Mouse (Mus musculus): ENCODE measurements around the gene Dner. TPM values are rescaled to one million over a fixed set of nuclear protein-coding genes. Genes with fewer than 3 reads are reported as not detected.

Dner gene
- polyA plus RNA-seq, 1 experiment from 2014 or later, result 28.5 TPM

- no peak overlapping the region for H3K4me2 ChIP-seq (ENCODE audit: low read depth, low read length, severe bottlenecking)
- DNase-seq (ENCODE audit: low spot score) (no peak), ATAC-seq (replicated peaks; ENCODE audit: low FRiP score) (no peak)
- H3K9ac ChIP-seq (ENCODE audit: low read length), result no peak overlapping the region
- no peak overlapping the region for H3K4me3 ChIP-seq (ENCODE audit: low read depth, low read length)
- WGBS, result 53% methylated on average over 12 of the region's 12 CpGs
- no peak overlapping the region for H3K27ac ChIP-seq (ENCODE audit: low read depth, low read length)
- H3K27me3 ChIP-seq (ENCODE audit: control insufficient read depth, insufficient read depth, low read length), result no peaks in the 10 kb centered on the region
- H3K9me3 ChIP-seq (ENCODE audit: control insufficient read depth, low read length), result no peaks in the 10 kb centered on the region
- H3K4me1 ChIP-seq (replicated peaks; ENCODE audit: control insufficient read depth, insufficient read depth, low read length), result no peaks in the 10 kb centered on the region
- H3K36me3 ChIP-seq (ENCODE audit: control insufficient read depth, insufficient read depth, low read length), result no peaks in the 10 kb centered on the region
Measured at GRCm38 (mm10) chr1:84404880-84405279, 291.1 kb downstream of the Dner start.

- Histone ChIP-seq H3K9ac (ENCODE audit: low read length) (no peak overlapping the region), H3K4me3 (ENCODE audit: low read depth, low read length) (no peak overlapping the region), H3K27ac (ENCODE audit: low read depth, low read length) (no peak overlapping the region), H3K4me1 (replicated peaks; ENCODE audit: control insufficient read depth, insufficient read depth, low read length) (no peaks in the 10 kb centered on the region), H3K9me3 (ENCODE audit: control insufficient read depth, low read length) (no peaks in the 10 kb centered on the region), H3K36me3 (ENCODE audit: control insufficient read depth, insufficient read depth, low read length) (no peaks in the 10 kb centered on the region), H3K27me3 (ENCODE audit: control insufficient read depth, insufficient read depth, low read length) (no peaks in the 10 kb centered on the region), H3K4me2 (ENCODE audit: low read depth, low read length, severe bottlenecking) (no peak overlapping the region)
- DNase-seq (ENCODE audit: low spot score) (no peak), ATAC-seq (replicated peaks; ENCODE audit: low FRiP score) (no peak)
- 94% methylated on average over 1 of the region's 1 CpGs for WGBS
Measured at GRCm38 (mm10) chr1:84402154-84402553, 293.9 kb downstream of the Dner start.

GRCm38 (mm10) chr1:84399671-84400070 lies 296.4 kb downstream of the Dner start:
- H3K4me3 ChIP-seq (ENCODE audit: low read depth, low read length), result no peak overlapping the region
- no peaks in the 10 kb centered on the region for H3K4me1 ChIP-seq (replicated peaks; ENCODE audit: control insufficient read depth, insufficient read depth, low read length)
- H3K27me3 ChIP-seq (ENCODE audit: control insufficient read depth, insufficient read depth, low read length), result no peaks in the 10 kb centered on the region
- ATAC-seq (replicated peaks; ENCODE audit: low FRiP score) (no peak), DNase-seq (ENCODE audit: low spot score) (no peak)
- no peaks in the 10 kb centered on the region for H3K36me3 ChIP-seq (ENCODE audit: control insufficient read depth, insufficient read depth, low read length)
- H3K9ac ChIP-seq (ENCODE audit: low read length), result no peak overlapping the region
- no peak overlapping the region for H3K27ac ChIP-seq (ENCODE audit: low read depth, low read length)
- no peak overlapping the region for H3K4me2 ChIP-seq (ENCODE audit: low read depth, low read length, severe bottlenecking)
- H3K9me3 ChIP-seq (ENCODE audit: control insufficient read depth, low read length), result no peaks in the 10 kb centered on the region
- WGBS, result 91% methylated on average over 3 of the region's 3 CpGs

- Histone ChIP-seq H3K9me3 (ENCODE audit: control insufficient read depth, low read length) (no peaks in the 10 kb centered on the region), H3K27ac (ENCODE audit: low read depth, low read length) (no peak overlapping the region), H3K4me2 (ENCODE audit: low read depth, low read length, severe bottlenecking) (no peak overlapping the region), H3K9ac (ENCODE audit: low read length) (no peak overlapping the region), H3K36me3 (ENCODE audit: control insufficient read depth, insufficient read depth, low read length) (no peaks in the 10 kb centered on the region), H3K27me3 (ENCODE audit: control insufficient read depth, insufficient read depth, low read length) (no peaks in the 10 kb centered on the region), H3K4me3 (ENCODE audit: low read depth, low read length) (no peak overlapping the region), H3K4me1 (replicated peaks; ENCODE audit: control insufficient read depth, insufficient read depth, low read length) (no peaks in the 10 kb centered on the region)
- ATAC-seq (replicated peaks; ENCODE audit: low FRiP score) (no peak), DNase-seq (ENCODE audit: low spot score) (no peak)
- WGBS, result 94% methylated on average over 4 of the region's 4 CpGs
Measured at GRCm38 (mm10) chr1:84399118-84399517, 296.9 kb downstream of the Dner start.

- ATAC-seq (replicated peaks; ENCODE audit: low FRiP score), result no peak
Measured at GRCm38 (mm10) chr1:84396787-84397186, 299.2 kb downstream of the Dner start.

GRCm38 (mm10) chr1:84395928-84396327 lies 300.1 kb downstream of the Dner start:
- H3K4me3 ChIP-seq (ENCODE audit: low read depth, low read length), result no peak overlapping the region
- no peaks in the 10 kb centered on the region for H3K9me3 ChIP-seq (ENCODE audit: control insufficient read depth, low read length)
- H3K9ac ChIP-seq (ENCODE audit: low read length), result no peak overlapping the region
- H3K4me2 ChIP-seq (ENCODE audit: low read depth, low read length, severe bottlenecking), result no peak overlapping the region
- H3K36me3 ChIP-seq (ENCODE audit: control insufficient read depth, insufficient read depth, low read length), result no peaks in the 10 kb centered on the region
- no peak overlapping the region for H3K27ac ChIP-seq (ENCODE audit: low read depth, low read length)
- no peak for ATAC-seq (replicated peaks; ENCODE audit: low FRiP score)
- H3K4me1 ChIP-seq (replicated peaks; ENCODE audit: control insufficient read depth, insufficient read depth, low read length), result no peaks in the 10 kb centered on the region
- no peak for DNase-seq (ENCODE audit: low spot score)
- H3K27me3 ChIP-seq (ENCODE audit: control insufficient read depth, insufficient read depth, low read length), result no peaks in the 10 kb centered on the region
- 84% methylated on average over 8 of the region's 8 CpGs for WGBS

More at GRCm38 (mm10) chr1:84396787-84397186, 299.2 kb downstream of the Dner start:
- Histone ChIP-seq H3K4me3 (ENCODE audit: low read depth, low read length) (no peak overlapping the region), H3K9me3 (ENCODE audit: control insufficient read depth, low read length) (no peaks in the 10 kb centered on the region), H3K36me3 (ENCODE audit: control insufficient read depth, insufficient read depth, low read length) (no peaks in the 10 kb centered on the region), H3K27me3 (ENCODE audit: control insufficient read depth, insufficient read depth, low read length) (no peaks in the 10 kb centered on the region), H3K27ac (ENCODE audit: low read depth, low read length) (no peak overlapping the region), H3K9ac (ENCODE audit: low read length) (no peak overlapping the region), H3K4me1 (replicated peaks; ENCODE audit: control insufficient read depth, insufficient read depth, low read length) (no peaks in the 10 kb centered on the region), H3K4me2 (ENCODE audit: low read depth, low read length, severe bottlenecking) (no peak overlapping the region)
- 92% methylated on average over 3 of the region's 3 CpGs for WGBS
- DNase-seq (ENCODE audit: low spot score), result no peak

GRCm38 (mm10) chr1:84390961-84391360 lies 305.1 kb downstream of the Dner start:
- no peak overlapping the region for H3K27ac ChIP-seq (ENCODE audit: low read depth, low read length)
- no peak overlapping the region for H3K9ac ChIP-seq (ENCODE audit: low read length)
- no peak for DNase-seq (ENCODE audit: low spot score)
- no peaks in the 10 kb centered on the region for H3K4me1 ChIP-seq (replicated peaks; ENCODE audit: control insufficient read depth, insufficient read depth, low read length)
- no peaks in the 10 kb centered on the region for H3K36me3 ChIP-seq (ENCODE audit: control insufficient read depth, insufficient read depth, low read length)
- 91% methylated on average over 4 of the region's 4 CpGs for WGBS
- no peak for ATAC-seq (replicated peaks; ENCODE audit: low FRiP score)
- H3K4me3 ChIP-seq (ENCODE audit: low read depth, low read length), result no peak overlapping the region
- no peaks in the 10 kb centered on the region for H3K27me3 ChIP-seq (ENCODE audit: control insufficient read depth, insufficient read depth, low read length)
- H3K4me2 ChIP-seq (ENCODE audit: low read depth, low read length, severe bottlenecking), result no peak overlapping the region
- H3K9me3 ChIP-seq (ENCODE audit: control insufficient read depth, low read length), result no peaks in the 10 kb centered on the region

GRCm38 (mm10) chr1:84387616-84388015 lies 308.4 kb downstream of the Dner start:
- no peaks in the 10 kb centered on the region for H3K4me1 ChIP-seq (replicated peaks; ENCODE audit: control insufficient read depth, insufficient read depth, low read length)
- no peak overlapping the region for H3K27ac ChIP-seq (ENCODE audit: low read depth, low read length)
- ATAC-seq (replicated peaks; ENCODE audit: low FRiP score), result no peak
- H3K9me3 ChIP-seq (ENCODE audit: control insufficient read depth, low read length), result no peaks in the 10 kb centered on the region
- H3K4me2 ChIP-seq (ENCODE audit: low read depth, low read length, severe bottlenecking), result no peak overlapping the region
- WGBS, result 72% methylated on average over 4 of the region's 4 CpGs
- H3K27me3 ChIP-seq (ENCODE audit: control insufficient read depth, insufficient read depth, low read length), result no peaks in the 10 kb centered on the region
- no peak overlapping the region for H3K4me3 ChIP-seq (ENCODE audit: low read depth, low read length)
- H3K9ac ChIP-seq (ENCODE audit: low read length), result no peak overlapping the region
- H3K36me3 ChIP-seq (ENCODE audit: control insufficient read depth, insufficient read depth, low read length), result no peaks in the 10 kb centered on the region
- DNase-seq (ENCODE audit: low spot score), result no peak

GRCm38 (mm10) chr1:84386481-84387146 lies 309.4 kb downstream of the Dner start:
- 87% methylated on average over 8 of the region's 8 CpGs for whole genome bisulfite sequencing

More at GRCm38 (mm10) chr1:84386481-84387146, 309.4 kb downstream of the Dner start:
- Histone ChIP-seq H3K9me3 (ENCODE audit: control insufficient read depth, low read length) (no peaks in the 10 kb centered on the region), H3K27ac (ENCODE audit: low read depth, low read length) (no peak overlapping the region), H3K4me3 (ENCODE audit: low read depth, low read length) (no peak overlapping the region), H3K27me3 (ENCODE audit: control insufficient read depth, insufficient read depth, low read length) (no peaks in the 10 kb centered on the region), H3K36me3 (ENCODE audit: control insufficient read depth, insufficient read depth, low read length) (no peaks in the 10 kb centered on the region), H3K9ac (ENCODE audit: low read length) (no peak overlapping the region), H3K4me2 (ENCODE audit: low read depth, low read length, severe bottlenecking) (no peak overlapping the region), H3K4me1 (replicated peaks; ENCODE audit: control insufficient read depth, insufficient read depth, low read length) (no peaks in the 10 kb centered on the region)
- ATAC-seq (replicated peaks; ENCODE audit: low FRiP score), result no peak
- no peak for DNase-seq (ENCODE audit: low spot score)

Measured in forebrain, embryonic 11.5 days (tissue).